Mouse (Mus musculus) intestine, embryonic 15.5 days (tissue): ENCODE measurements around the gene Plch2. TPM values are rescaled to one million over a fixed set of nuclear protein-coding genes. Genes with fewer than 3 reads are reported as not detected.

Experiments used
- ATAC-seq: fragments of 200-750 bp; cut with Nextera tagmentation; 2 replicates; pipeline ENCODE4 v1.8.0; 2017; ENCODE audit warnings: moderate TSS enrichment, moderate library complexity
- H3K27ac ChIP-seq: fragments of 300-500 bp; sonication (generic); 2 replicates; pipeline ENCODE4 v1.5.1; 2015; ENCODE audit warnings: mild to moderate bottlenecking, inconsistent platforms
- H3K27me3 ChIP-seq: fragments of 300-500 bp; sonication (generic); replicated peaks from 2 replicates; pipeline ENCODE4 v1.6.1; 2015; ENCODE audit warnings: inconsistent platforms
- H3K36me3 ChIP-seq: fragments of 300-500 bp; sonication (generic); 2 replicates; pipeline ENCODE4 v1.6.1; 2015; ENCODE audit warnings: inconsistent platforms
- H3K4me1 ChIP-seq: fragments of 300-500 bp; sonication (generic); replicated peaks from 2 replicates; pipeline ENCODE4 v1.6.1; 2015; ENCODE audit warnings: inconsistent platforms
- H3K4me2 ChIP-seq: fragments of 300-500 bp; sonication (generic); replicated peaks from 2 replicates; pipeline ENCODE4 v1.6.1; 2015; ENCODE audit warnings: mild to moderate bottlenecking, inconsistent platforms
- H3K4me3 ChIP-seq: fragments of 300-500 bp; sonication (generic); replicated peaks from 2 replicates; pipeline ENCODE4 v1.5.1; 2015; ENCODE audit warnings: inconsistent platforms
- H3K9ac ChIP-seq: fragments of 300-500 bp; sonication (generic); 2 replicates; pipeline ENCODE4 v1.6.1; 2015; ENCODE audit warnings: inconsistent platforms
- H3K9me3 ChIP-seq: fragments of 300-500 bp; sonication (generic); 2 replicates; pipeline ENCODE4 v1.6.1; 2016; ENCODE audit warnings: inconsistent platforms
- WGBS: fragments of 180-500 bp; shearing (Covaris S2); methylation state at CpG from one replicate; pipeline ENCODE4 v1.1.7; 2015; 5-methylcytosine and 5-hydroxymethylcytosine counted together
- polyA plus RNA-seq: library from polyadenylated mRNA; unstranded; fragments of >200 nt; fragmentation: Nextera tagmentation; extraction: Ambion mirVana; gene quantifications from 2 replicates; pipeline ENCODE4 v1.2.1, GENCODE M21; 2015

The Plch2 gene
- polyA plus RNA-seq, 1 experiment from 2014 or later = 19.9 TPM

DNA sequence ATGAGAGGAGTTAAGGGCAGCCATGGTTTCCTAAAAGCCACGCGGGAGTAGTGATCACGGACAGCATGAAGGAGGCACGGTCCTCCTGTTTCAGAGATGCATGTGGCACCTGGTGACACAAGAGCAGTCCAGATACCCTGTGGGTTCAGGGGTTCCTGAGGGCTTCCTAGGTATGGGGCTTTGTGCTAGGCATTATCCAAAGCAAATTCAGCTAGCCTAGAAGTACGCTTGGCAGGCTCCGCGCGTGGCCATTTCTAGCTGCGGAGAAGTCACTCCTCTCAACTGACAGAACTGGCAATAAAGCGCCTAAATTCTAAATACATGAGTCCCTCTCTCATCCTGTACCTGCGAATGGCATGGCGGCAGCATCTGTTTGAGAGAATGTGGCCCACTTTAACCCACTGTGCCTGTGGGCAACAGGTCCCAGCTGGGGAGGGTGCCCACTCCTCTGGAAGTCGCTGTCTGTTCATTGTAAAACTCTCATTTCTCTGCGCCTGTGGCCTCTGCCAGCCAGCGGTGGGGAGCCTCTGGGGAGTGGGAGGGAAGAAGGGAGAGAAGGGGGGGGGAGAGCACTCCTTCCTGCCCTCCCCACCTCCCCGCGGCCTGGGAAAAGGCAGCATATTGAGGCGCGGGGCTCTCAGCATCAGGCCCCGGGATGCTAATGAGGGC, 96.4 kb downstream of the Plch2 start:
- Histone ChIP-seq H3K4me1 (peaks cover 41% of the 10 kb centered on the region), H3K27me3 (peaks cover 76% of the 10 kb centered on the region), H3K27ac (no peak overlapping the region), H3K9me3 (no peaks in the 10 kb centered on the region), H3K9ac (0 out of 2 replicates have a peak overlapping the region, but pooled peaks have one; percentile 38), H3K4me3 (peak overlapping the region; percentile 43), H3K4me2 (peak overlapping the region; percentile 79), H3K36me3 (no peaks in the 10 kb centered on the region)
- 23% methylated on average over 20 of the region's 20 CpGs for WGBS
- no peak for ATAC-seq

DNA sequence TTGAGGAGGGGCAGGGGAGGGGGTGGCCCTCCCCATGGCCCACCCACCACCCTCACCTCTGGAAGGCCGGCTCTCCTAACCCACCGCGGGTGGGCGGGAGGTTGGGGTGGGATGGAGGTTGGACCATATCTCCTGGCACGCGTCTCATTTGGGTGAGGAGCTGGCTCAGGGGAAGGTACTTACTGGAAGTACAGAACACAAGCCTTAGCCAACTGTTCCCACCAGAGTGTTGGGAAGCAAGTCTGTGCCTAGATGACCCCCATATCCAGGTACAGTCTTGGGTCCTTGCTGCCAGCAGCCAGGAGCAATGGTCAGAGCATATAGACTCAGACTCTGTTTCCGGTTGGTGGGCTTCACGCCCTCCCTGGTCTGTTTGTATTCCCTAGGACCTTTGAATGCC, 98.0 kb downstream of the Plch2 start:
- WGBS = 25% methylated on average over 8 of the region's 8 CpGs
- ATAC-seq = no peak
- Histone ChIP-seq H3K27me3 (peaks cover 90% of the 10 kb centered on the region), H3K27ac (no peak overlapping the region), H3K9me3 (no peaks in the 10 kb centered on the region), H3K4me3 (no peak overlapping the region), H3K4me2 (no peak overlapping the region), H3K4me1 (peaks cover 35% of the 10 kb centered on the region), H3K36me3 (no peaks in the 10 kb centered on the region), H3K9ac (no peak overlapping the region)

DNA sequence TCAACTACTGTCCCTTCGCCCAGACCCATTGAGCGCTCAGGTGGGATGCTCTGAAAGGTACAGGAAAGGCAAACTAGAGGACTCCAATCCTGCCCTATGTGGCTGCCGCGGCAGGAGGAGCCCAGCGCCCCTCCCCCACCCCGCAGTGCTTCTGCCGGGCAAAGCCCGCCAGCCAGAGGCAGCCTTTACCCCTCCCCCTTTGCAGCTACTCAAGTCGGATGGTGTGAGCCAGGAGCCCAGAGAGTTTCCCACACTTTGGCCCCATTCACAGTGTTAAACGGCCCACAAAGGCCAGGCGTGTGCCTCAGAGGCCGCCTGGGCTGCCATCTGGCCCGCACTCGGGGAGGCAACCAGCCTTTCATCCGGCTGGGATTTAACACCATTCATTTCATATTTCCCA, 98.4 kb downstream of the Plch2 start:
- H3K9ac ChIP-seq = peak overlapping the region; percentile 4; the same call in 1 of the 2 replicates
- peaks cover 31% of the 10 kb centered on the region for H3K4me1 ChIP-seq
- WGBS = 6% methylated on average over 15 of the region's 15 CpGs
- no peaks in the 10 kb centered on the region for H3K36me3 ChIP-seq
- peak overlapping the region; percentile 38 for H3K4me2 ChIP-seq
- no peak overlapping the region for H3K4me3 ChIP-seq
- H3K9me3 ChIP-seq = no peaks in the 10 kb centered on the region
- no peak for ATAC-seq
- no peak overlapping the region for H3K27ac ChIP-seq
- peaks cover 90% of the 10 kb centered on the region for H3K27me3 ChIP-seq

DNA sequence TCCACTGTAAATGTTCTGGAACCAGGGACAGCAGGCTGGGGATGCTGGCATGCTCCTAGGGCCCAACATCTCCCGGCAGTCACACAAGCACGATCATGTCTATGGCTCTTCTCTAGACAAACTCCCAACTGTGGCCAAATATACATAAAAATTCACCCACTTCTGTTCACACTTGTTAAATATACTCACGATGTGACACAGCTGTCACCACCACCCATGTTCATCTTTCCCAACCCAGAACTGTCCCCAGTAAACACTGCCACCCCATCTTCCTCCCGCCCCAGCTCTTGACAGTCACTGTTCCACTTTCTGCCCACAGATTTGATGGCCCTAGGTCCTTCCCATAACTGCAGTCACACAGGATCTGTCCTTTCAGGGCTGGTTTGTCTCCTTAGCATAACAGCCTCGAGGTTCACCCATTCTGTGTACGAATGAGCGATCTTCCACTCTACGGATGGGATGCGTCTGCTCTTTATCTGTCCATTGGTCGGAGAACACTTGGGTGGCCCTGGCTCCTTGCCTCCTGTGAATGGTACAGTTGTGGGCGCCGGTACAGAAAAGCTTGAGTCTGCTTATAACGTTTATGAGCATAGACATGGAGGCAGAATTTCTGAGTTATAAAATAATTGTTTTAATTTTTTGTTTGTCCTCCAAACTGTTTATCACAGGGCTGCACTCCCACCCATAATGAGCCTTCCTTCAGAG, 99.1 kb downstream of the Plch2 start:
- Histone ChIP-seq H3K4me1 (peaks cover 28% of the 10 kb centered on the region), H3K27me3 (peaks cover 90% of the 10 kb centered on the region), H3K36me3 (no peaks in the 10 kb centered on the region), H3K4me3 (no peak overlapping the region), H3K4me2 (no peak overlapping the region; the same call in 1 of the 2 replicates), H3K9me3 (no peaks in the 10 kb centered on the region), H3K27ac (no peak overlapping the region), H3K9ac (no peak overlapping the region)
- no peak for ATAC-seq
- WGBS = 45% methylated on average over 13 of the region's 13 CpGs

DNA sequence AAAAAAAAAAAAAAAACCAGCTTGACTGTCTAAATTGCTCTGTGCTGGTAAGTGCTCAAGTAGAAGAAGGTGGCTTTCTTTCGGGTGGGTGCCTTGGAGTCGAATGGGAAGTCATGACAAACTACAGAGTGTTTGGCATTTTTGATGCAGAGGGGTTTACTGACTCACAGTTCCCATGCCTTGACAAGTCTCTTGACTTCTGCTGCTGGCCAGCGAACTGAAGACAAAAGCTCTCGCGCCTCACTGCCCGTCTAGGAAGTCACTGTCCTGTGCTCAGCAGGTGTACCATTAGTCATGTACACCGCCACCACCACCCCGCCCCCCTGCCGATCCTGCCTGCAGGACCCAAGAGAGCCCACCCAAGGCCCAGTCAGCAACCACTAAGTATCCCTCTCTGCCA, 100.0 kb downstream of the Plch2 start:
- H3K4me3 ChIP-seq = no peak overlapping the region
- no peaks in the 10 kb centered on the region for H3K9me3 ChIP-seq
- peaks cover 23% of the 10 kb centered on the region for H3K4me1 ChIP-seq
- WGBS = 49% methylated on average over 9 of the region's 9 CpGs
- no peak for ATAC-seq
- no peak overlapping the region for H3K4me2 ChIP-seq
- H3K9ac ChIP-seq = no peak overlapping the region
- H3K27me3 ChIP-seq = peaks cover 90% of the 10 kb centered on the region
- H3K27ac ChIP-seq = no peak overlapping the region
- H3K36me3 ChIP-seq = no peaks in the 10 kb centered on the region

DNA sequence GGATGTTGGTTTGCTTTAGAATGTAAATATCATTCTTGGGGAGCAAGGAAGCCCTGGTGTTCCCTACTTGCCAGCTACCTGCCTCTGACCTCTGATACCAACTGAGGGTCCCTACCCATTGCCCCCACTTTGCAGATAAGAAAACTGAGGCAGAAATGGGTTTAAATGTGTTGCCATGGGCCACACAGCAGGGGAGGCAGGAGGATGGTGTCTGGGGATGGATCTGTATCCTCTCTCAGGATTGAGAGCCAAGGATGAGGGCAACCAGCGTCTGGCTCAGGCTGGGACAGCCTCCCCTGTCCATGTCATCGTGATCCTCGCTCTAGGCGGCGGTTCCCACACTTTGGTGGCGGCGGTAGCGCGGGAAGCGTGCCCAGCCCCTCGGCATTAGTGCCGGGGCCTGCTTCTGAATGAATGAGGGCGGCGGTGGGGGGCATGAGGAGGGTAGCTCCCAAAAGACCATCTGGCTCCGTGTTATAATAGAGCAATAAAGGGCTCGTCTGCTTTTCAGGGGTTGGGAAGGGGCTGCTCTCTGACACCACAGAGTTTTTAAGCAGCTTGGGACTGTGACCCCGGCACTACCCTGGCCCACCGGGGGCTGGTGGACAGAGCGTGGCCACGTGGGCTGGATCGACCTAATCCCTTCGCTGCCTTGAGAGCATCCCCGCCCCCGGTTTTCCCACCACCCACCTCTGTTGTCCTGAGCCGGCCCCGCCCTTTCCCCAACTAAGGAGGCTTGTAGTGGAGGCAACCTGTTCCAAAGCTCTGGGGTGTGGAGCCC, 103.9 kb downstream of the Plch2 start:
- Histone ChIP-seq H3K27ac (no peak overlapping the region), H3K9ac (no peak overlapping the region), H3K36me3 (no peaks in the 10 kb centered on the region), H3K27me3 (peaks cover 81% of the 10 kb centered on the region), H3K4me1 (peaks cover 13% of the 10 kb centered on the region; the same call in 1 of the 2 replicates), H3K4me3 (no peak overlapping the region), H3K4me2 (no peak overlapping the region), H3K9me3 (no peaks in the 10 kb centered on the region)
- ATAC-seq = no peak; the same call in 1 of the 2 replicates
- WGBS = 3% methylated on average over 26 of the region's 26 CpGs

DNA sequence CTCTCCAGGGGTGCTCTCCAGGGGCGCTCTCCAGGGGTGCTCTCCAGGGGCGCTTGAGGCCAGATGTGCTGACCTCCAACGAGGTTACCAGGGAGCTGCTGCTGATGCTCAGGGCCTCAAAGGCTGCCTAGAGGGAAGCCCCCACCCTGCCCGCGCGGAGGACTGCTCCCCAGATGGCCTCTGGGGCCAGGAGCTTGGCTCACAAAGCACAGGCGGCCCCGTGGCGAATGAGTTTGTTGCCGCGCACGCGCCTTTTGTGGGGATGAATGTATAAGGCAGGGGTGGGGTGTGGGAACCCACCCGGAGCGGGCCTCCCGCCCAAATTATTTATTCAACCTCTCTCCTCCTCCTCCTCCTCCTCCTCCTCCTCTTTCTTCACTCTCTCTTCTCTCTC, 107.0 kb downstream of the Plch2 start:
- Histone ChIP-seq H3K36me3 (no peaks in the 10 kb centered on the region), H3K27me3 (peaks cover 60% of the 10 kb centered on the region), H3K9ac (no peak overlapping the region), H3K27ac (no peak overlapping the region), H3K4me1 (peaks cover 16% of the 10 kb centered on the region; the same call in 1 of the 2 replicates), H3K4me2 (no peak overlapping the region), H3K9me3 (no peaks in the 10 kb centered on the region), H3K4me3 (no peak overlapping the region)
- 18% methylated on average over 16 of the region's 16 CpGs for WGBS
- ATAC-seq = no peak

DNA sequence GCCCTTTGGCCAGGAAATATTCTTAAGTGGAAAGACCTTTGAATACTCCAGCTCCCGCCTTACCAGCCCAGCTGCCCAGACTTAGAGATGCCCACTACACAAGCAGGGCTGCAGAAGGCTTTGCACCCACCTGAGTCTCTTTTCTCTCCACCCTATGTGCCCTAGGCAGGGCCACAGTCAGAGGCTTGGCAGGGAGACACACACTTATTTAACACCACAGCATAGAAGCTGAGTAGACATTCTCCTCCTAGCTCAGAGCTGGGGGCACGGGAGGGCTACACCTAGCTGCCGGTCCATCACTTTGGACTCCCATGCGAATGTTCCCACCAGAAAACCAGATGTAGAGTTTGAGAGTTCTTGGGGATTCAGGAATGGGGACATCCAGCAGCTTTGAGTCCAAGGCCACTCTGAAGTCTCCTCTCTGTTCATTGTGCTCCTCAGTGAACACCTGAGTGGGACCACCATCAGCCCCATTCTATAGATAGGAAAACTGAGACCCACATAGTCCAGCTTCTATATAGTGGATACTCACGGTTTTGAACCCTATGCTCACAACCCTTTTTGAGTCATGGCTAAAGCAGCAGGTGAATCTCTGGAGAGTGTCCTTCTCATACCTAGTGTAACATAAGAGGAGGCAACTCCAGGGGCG, 107.5 kb downstream of the Plch2 start:
- Histone ChIP-seq H3K4me3 (no peak overlapping the region), H3K36me3 (no peaks in the 10 kb centered on the region), H3K27ac (no peak overlapping the region), H3K4me2 (no peak overlapping the region), H3K4me1 (peaks cover 16% of the 10 kb centered on the region; the same call in 1 of the 2 replicates), H3K9me3 (no peaks in the 10 kb centered on the region), H3K27me3 (peaks cover 54% of the 10 kb centered on the region), H3K9ac (no peak overlapping the region)
- no peak for ATAC-seq
- WGBS = 59% methylated on average over 6 of the region's 6 CpGs

DNA sequence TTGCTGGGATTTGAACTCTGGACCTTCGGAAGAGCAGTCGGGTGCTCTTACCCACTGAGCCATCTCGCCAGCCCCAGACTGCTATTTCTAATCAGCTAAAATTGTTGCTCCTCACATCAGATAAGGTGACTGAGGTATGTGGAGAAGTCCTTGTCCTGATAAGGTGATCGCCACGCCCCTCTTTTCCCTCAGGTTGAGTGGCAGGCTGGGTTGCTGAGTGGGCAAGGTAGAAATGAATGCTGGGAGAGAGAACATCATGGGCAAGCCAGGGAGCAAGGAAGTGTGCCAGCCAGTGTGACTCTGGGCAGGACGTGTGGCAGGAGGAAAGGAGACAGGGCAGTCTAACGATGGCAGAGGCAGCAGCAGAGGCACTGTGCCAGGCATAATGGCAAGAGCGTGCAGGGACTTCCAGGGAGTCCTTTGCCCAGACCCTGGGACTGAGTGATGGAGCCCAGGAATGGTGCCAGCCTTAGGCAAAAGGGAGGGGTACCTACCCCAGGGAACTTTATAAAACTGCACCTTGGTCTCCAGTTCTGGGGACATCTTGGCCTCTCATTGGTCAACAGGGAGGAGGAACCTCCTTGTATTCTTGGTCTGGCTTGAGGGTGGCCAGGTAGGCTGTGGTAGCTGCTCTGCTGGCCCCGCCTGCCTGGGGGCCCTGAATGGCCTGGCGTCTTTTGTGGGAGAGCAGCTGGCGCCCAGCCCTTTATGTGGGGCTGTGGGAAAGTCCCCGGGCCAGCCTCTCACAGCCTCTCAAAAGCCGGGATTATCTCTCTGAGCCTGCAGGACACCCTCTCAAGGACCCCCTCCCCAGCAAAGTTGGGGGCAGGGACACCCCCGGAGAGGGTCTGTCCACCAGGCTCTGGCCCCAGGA, 108.3 kb downstream of the Plch2 start:
- ATAC-seq = no peak

DNA sequence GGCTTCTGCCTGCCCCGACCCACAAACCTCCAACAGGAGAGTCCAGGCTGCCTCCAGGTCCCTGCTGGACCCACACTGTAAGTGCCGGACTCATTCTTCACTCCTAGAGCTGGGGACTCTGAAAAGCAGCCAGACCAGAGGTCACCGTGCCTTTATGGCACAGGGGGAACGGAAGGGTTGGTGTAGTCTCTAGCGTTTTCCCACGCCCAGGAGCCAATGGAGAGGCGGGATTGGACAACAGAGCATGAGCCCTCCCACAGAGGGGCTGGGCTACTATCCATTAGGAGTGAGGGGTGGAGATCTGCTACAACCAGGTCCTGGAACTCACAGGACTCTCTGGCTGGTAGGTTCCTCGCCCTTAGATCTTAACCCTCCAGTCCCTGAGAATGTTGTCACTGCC, 110.3 kb downstream of the Plch2 start:
- Histone ChIP-seq H3K4me3 (peak overlapping the region; percentile 20), H3K9ac (no peak overlapping the region), H3K4me1 (peaks cover 16% of the 10 kb centered on the region; the same call in 1 of the 2 replicates), H3K36me3 (no peaks in the 10 kb centered on the region), H3K9me3 (no peaks in the 10 kb centered on the region), H3K27me3 (peaks cover 27% of the 10 kb centered on the region), H3K4me2 (peak overlapping the region; percentile 61), H3K27ac (0 out of 2 replicates have a peak overlapping the region, but pooled peaks have one; percentile 54)
- 2% methylated on average over 8 of the region's 8 CpGs for WGBS
- peak; percentile 95 for ATAC-seq

More for the DNA sequence above, 108.3 kb downstream of the Plch2 start:
- Histone ChIP-seq H3K36me3 (no peaks in the 10 kb centered on the region), H3K27ac (no peak overlapping the region), H3K4me2 (no peak overlapping the region), H3K4me3 (no peak overlapping the region), H3K9me3 (no peaks in the 10 kb centered on the region), H3K4me1 (peaks cover 16% of the 10 kb centered on the region; the same call in 1 of the 2 replicates), H3K27me3 (peaks cover 47% of the 10 kb centered on the region), H3K9ac (no peak overlapping the region)
- 49% methylated on average over 14 of the region's 14 CpGs for WGBS

DNA sequence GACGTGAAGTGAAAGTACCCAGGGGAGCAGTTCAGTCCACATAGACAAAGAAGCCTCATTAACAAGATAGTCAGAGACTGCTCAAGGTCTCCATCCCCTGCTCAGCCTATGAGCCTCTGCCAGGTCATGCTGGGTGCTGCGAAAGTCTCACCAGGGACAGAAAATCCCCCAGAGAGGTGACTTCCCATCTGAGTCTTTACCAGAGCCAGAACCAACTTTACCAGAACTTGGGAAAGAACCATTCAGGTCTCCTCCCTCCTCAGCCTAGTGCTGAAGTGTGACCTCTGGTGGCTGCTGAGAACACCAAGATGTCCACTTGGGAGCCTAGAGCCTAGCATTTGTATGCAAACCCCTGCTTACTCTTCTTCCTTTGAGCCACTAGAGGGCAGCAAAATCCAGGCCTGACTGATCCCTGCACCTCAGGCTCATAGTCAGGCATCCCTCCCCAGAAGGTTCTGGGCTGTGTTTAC, 112.4 kb downstream of the Plch2 start:
- H3K36me3 ChIP-seq = no peaks in the 10 kb centered on the region
- peak; percentile 73 for ATAC-seq
- peaks cover 13% of the 10 kb centered on the region; the same call in 1 of the 2 replicates for H3K4me1 ChIP-seq
- H3K9ac ChIP-seq = no peak overlapping the region
- peaks cover 11% of the 10 kb centered on the region for H3K27me3 ChIP-seq
- no peak overlapping the region for H3K4me2 ChIP-seq
- 24% methylated on average over 2 of the region's 2 CpGs for WGBS
- H3K9me3 ChIP-seq = no peaks in the 10 kb centered on the region
- no peak overlapping the region for H3K4me3 ChIP-seq
- H3K27ac ChIP-seq = no peak overlapping the region
